Mouse (Mus musculus) intestine, postnatal 0 days (tissue): ENCODE data around the gene Isca2. TPM values are rescaled to one million over a fixed set of nuclear protein-coding genes. Genes with fewer than 3 reads are reported as not detected.
A peak's percentile ranks its signal among the peaks of the same experiment; 100 is the strongest.

Source experiments
- ATAC-seq: fragments of 200-750 bp; cut with Nextera tagmentation; 2 replicates; pipeline ENCODE4 v1.8.0; 2017; ENCODE audit warnings: mild to moderate bottlenecking, moderate TSS enrichment, moderate library complexity
- H3K27ac ChIP-seq: fragments of 300-500 bp; sonication (generic); 2 replicates; pipeline ENCODE4 v1.5.1; 2014; ENCODE audit warnings: mild to moderate bottlenecking, low read depth, low read length, moderate library complexity
- H3K27me3 ChIP-seq: fragments of 300-500 bp; sonication (generic); replicated peaks from 2 replicates; pipeline ENCODE4 v1.6.1; 2014; ENCODE audit warnings: low read length, mixed read lengths; ENCODE audit not compliant: control insufficient read depth, insufficient read depth
- H3K36me3 ChIP-seq: fragments of 300-500 bp; sonication (generic); 2 replicates; pipeline ENCODE4 v1.6.1; 2014; ENCODE audit warnings: mild to moderate bottlenecking, moderate library complexity; ENCODE audit not compliant: control insufficient read depth, insufficient read depth
- H3K4me1 ChIP-seq: fragments of 300-500 bp; sonication (generic); replicated peaks from 2 replicates; pipeline ENCODE4 v1.6.1; 2014; ENCODE audit warnings: antibody characterized with exemption, low read length, mixed read lengths; ENCODE audit not compliant: control insufficient read depth, insufficient read depth
- H3K4me2 ChIP-seq: fragments of 300-500 bp; sonication (generic); replicated peaks from 2 replicates; pipeline ENCODE4 v1.6.1; 2014; ENCODE audit warnings: low read depth, mild to moderate bottlenecking, moderate library complexity
- H3K4me3 ChIP-seq: fragments of 300-500 bp; sonication (generic); 2 replicates; pipeline ENCODE4 v1.5.1; 2014; ENCODE audit warnings: low read depth, low read length
- H3K9ac ChIP-seq: fragments of 300-500 bp; sonication (generic); 2 replicates; pipeline ENCODE4 v1.6.1; 2014; ENCODE audit warnings: mild to moderate bottlenecking, low read depth, low read length
- H3K9me3 ChIP-seq: fragments of 300-500 bp; sonication (generic); 2 replicates; pipeline ENCODE4 v1.6.1; 2016; ENCODE audit warnings: mixed run types; ENCODE audit not compliant: control insufficient read depth
- CTCF ChIP-seq: sonication (generic); IDR thresholded peaks from 2 replicates; pipeline ENCODE4 v1.5.1; 2016; ENCODE audit warnings: low read depth, mild to moderate bottlenecking, control low read depth, antibody characterized with exemption, moderate library complexity
- WGBS: fragments of 180-500 bp; shearing (Covaris S2); extraction: QIAGEN DNeasy Blood & Tissue Kit; methylation state at CpG from one replicate; pipeline ENCODE4 v1.1.7; 2014; 5-methylcytosine and 5-hydroxymethylcytosine counted together
- polyA plus RNA-seq: library from polyadenylated mRNA; unstranded; fragments of >200 nt; fragmentation: Nextera tagmentation; extraction: Ambion mirVana; gene quantifications from 2 replicates; pipeline ENCODE4 v1.2.1, GENCODE M21; 2015

The Isca2 gene
- polyA plus RNA-seq, 1 experiment from 2014 or later: 119 TPM

GRCm38 (mm10) chr12:84776229-84776628 lies 3.2 kb downstream of the Isca2 start:
- Histone ChIP-seq H3K9ac (no peak overlapping the region), H3K27ac (no peak overlapping the region), H3K4me2 (no peak overlapping the region), H3K27me3 (no peaks in the 10 kb centered on the region), H3K4me3 (no peak overlapping the region), H3K36me3 (0 out of 2 replicates have a peak, but pooled peaks cover 2% of the 10 kb centered on the region), H3K9me3 (no peaks in the 10 kb centered on the region), H3K4me1 (peaks cover 3% of the 10 kb centered on the region; the same call in 1 of the 2 replicates)
- no peak for TF ChIP-seq CTCF
- no peak for ATAC-seq

- Histone ChIP-seq H3K9ac (0 out of 2 replicates have a peak overlapping the region, but pooled peaks have one; percentile 13), H3K4me1 (0 out of 2 replicates have a peak, but pooled peaks cover 4% of the 10 kb centered on the region), H3K4me2 (peak overlapping the region; percentile 54), H3K27me3 (no peaks in the 10 kb centered on the region), H3K9me3 (no peaks in the 10 kb centered on the region), H3K27ac (peak overlapping the region; percentile 41; the same call in 1 of the 2 replicates), H3K4me3 (no peak overlapping the region), H3K36me3 (no peaks in the 10 kb centered on the region)
- peak; percentile 99 for TF ChIP-seq CTCF
- peak; percentile 88 for ATAC-seq
- WGBS: 14% methylated on average over 25 of the region's 25 CpGs
Observed at GRCm38 (mm10) chr12:84784604-84785381, 11.7 kb downstream of the Isca2 start.

GRCm38 (mm10) chr12:84786091-84786490 lies 13.0 kb downstream of the Isca2 start:
- 0 out of 2 replicates have a peak, but pooled peaks cover 4% of the 10 kb centered on the region for H3K4me1 ChIP-seq
- no peaks in the 10 kb centered on the region for H3K27me3 ChIP-seq
- H3K4me2 ChIP-seq: no peak overlapping the region
- H3K27ac ChIP-seq: no peak overlapping the region
- H3K9ac ChIP-seq: no peak overlapping the region
- no peaks in the 10 kb centered on the region for H3K36me3 ChIP-seq
- H3K4me3 ChIP-seq: no peak overlapping the region
- no peak for ATAC-seq
- 79% methylated on average over 5 of the region's 5 CpGs for WGBS
- TF ChIP-seq CTCF: no peak
- no peaks in the 10 kb centered on the region for H3K9me3 ChIP-seq

- H3K9me3 ChIP-seq: no peaks in the 10 kb centered on the region
- no peaks in the 10 kb centered on the region for H3K27me3 ChIP-seq
- no peak overlapping the region for H3K4me3 ChIP-seq
- no peaks in the 10 kb centered on the region for H3K36me3 ChIP-seq
- H3K27ac ChIP-seq: no peak overlapping the region
- H3K4me2 ChIP-seq: no peak overlapping the region
- 36% methylated on average over 10 of the region's 10 CpGs for WGBS
- no peak overlapping the region for H3K9ac ChIP-seq
- 0 out of 2 replicates have a peak, but pooled peaks cover 2% of the 10 kb centered on the region for H3K4me1 ChIP-seq
- no peak for ATAC-seq
- no peak for TF ChIP-seq CTCF
Observed at GRCm38 (mm10) chr12:84790853-84791252, 17.8 kb downstream of the Isca2 start.

GRCm38 (mm10) chr12:84792629-84793028 lies 19.6 kb downstream of the Isca2 start:
- Histone ChIP-seq H3K27ac (no peak overlapping the region), H3K9ac (no peak overlapping the region), H3K9me3 (no peaks in the 10 kb centered on the region), H3K4me2 (no peak overlapping the region), H3K27me3 (no peaks in the 10 kb centered on the region), H3K36me3 (no peaks in the 10 kb centered on the region), H3K4me1 (0 out of 2 replicates have a peak, but pooled peaks cover 2% of the 10 kb centered on the region), H3K4me3 (no peak overlapping the region)
- WGBS: 78% methylated on average over 4 of the region's 4 CpGs
- TF ChIP-seq CTCF: no peak
- no peak for ATAC-seq

- ATAC-seq: peak; percentile 71; the same call in 1 of the 2 replicates
Observed at GRCm38 (mm10) chr12:84794647-84795046, 21.6 kb downstream of the Isca2 start.

More at GRCm38 (mm10) chr12:84794647-84795046, 21.6 kb downstream of the Isca2 start:
- H3K4me3 ChIP-seq: no peak overlapping the region
- no peaks in the 10 kb centered on the region for H3K27me3 ChIP-seq
- no peak overlapping the region for H3K4me2 ChIP-seq
- no peak overlapping the region for H3K27ac ChIP-seq
- WGBS: 61% methylated on average over 8 of the region's 8 CpGs
- no peaks in the 10 kb centered on the region for H3K36me3 ChIP-seq
- H3K9ac ChIP-seq: no peak overlapping the region
- H3K4me1 ChIP-seq: 0 out of 2 replicates have a peak, but pooled peaks cover 2% of the 10 kb centered on the region
- no peak for TF ChIP-seq CTCF
- no peaks in the 10 kb centered on the region for H3K9me3 ChIP-seq
